Mouse (Mus musculus) heart, embryonic 13.5 days (tissue): ENCODE measurements at regions not wholly inside any gene's neighbourhood (a gene's known extent, or its start where the extent isn't known, plus 50 kb on each side); places are given as distances from the start of the nearest gene placed in this dataset.
"Not testable (repeated sequence)": the region's sequence is repeated elsewhere in the genome, so short reads cannot be mapped to it uniquely, and the experiment has no call there.

Source experiments
- ATAC-seq: fragments of 200-750 bp; cut with Nextera tagmentation; 2 replicates; pipeline ENCODE4 v1.8.0; 2017; ENCODE audit warnings: moderate TSS enrichment; ENCODE audit not compliant: insufficient number of reproducible peaks, low FRiP score, low TSS enrichment; ENCODE audit errors: extremely low read depth
- H3K27ac ChIP-seq: fragments of 300-500 bp; sonication (generic); replicated peaks from 2 replicates; pipeline ENCODE4 v1.5.1; 2015; ENCODE audit warnings: moderate library complexity, mild to moderate bottlenecking, inconsistent platforms
- H3K27me3 ChIP-seq: fragments of 300-500 bp; sonication (generic); replicated peaks from 2 replicates; pipeline ENCODE4 v1.6.1; 2015; ENCODE audit warnings: mild to moderate bottlenecking, inconsistent platforms
- H3K36me3 ChIP-seq: fragments of 300-500 bp; sonication (generic); 2 replicates; pipeline ENCODE4 v1.6.1; 2015; ENCODE audit warnings: mild to moderate bottlenecking, inconsistent platforms
- H3K4me1 ChIP-seq: fragments of 300-500 bp; sonication (generic); 2 replicates; pipeline ENCODE4 v1.6.1; 2015; ENCODE audit warnings: inconsistent platforms
- H3K4me2 ChIP-seq: fragments of 300-500 bp; sonication (generic); 2 replicates; pipeline ENCODE4 v1.6.1; 2015; ENCODE audit warnings: inconsistent platforms, mild to moderate bottlenecking, moderate library complexity
- H3K4me3 ChIP-seq: fragments of 300-500 bp; sonication (generic); 2 replicates; pipeline ENCODE4 v1.5.1; 2015; ENCODE audit warnings: moderate library complexity, mild to moderate bottlenecking, inconsistent platforms
- H3K9ac ChIP-seq: fragments of 300-500 bp; sonication (generic); 2 replicates; pipeline ENCODE4 v1.6.1; 2015; ENCODE audit warnings: inconsistent platforms, mild to moderate bottlenecking, moderate library complexity
- H3K9me3 ChIP-seq: fragments of 300-500 bp; sonication (generic); 2 replicates; pipeline ENCODE4 v1.6.1; 2016; ENCODE audit warnings: inconsistent platforms
- WGBS: fragments of 180-500 bp; shearing (Covaris S2); methylation state at CpG from one replicate; pipeline ENCODE4 v1.1.7; 2015; ENCODE audit warnings: mixed read lengths; 5-methylcytosine and 5-hydroxymethylcytosine counted together

DNA sequence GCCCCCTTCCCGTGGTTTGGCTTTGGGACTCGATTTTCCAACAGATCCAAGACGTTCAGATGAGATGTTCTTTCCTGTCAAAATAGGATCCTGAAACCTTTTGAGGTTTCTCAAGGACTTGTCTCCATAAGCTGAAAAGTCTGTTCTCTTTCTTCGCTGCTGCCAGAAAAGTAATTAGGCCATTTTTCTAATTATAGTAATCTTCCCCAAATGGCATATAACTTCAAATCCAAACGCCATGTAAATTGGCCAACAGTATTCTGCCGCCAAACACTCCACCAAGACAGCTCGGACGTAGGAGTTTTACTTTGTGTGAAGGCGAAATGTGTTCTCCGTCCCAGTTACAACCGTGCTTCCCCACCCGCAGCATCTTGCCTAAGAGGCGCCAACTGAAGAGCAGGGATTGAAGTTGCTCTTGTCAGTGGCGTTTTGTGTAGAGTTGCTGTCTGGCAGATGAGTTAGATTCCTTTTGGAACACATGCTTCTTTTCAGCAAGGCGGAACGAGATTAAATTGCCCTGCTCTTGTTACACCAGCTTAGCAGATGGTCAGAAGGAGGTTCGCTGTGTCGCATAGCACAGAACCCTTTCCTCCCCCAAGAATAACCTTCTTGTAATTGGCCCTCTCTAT, 128.1 kb downstream of the Gm11077 start:
- Histone ChIP-seq H3K4me1 (peaks cover 28% of the 10 kb centered on the region), H3K9me3 (no peaks in the 10 kb centered on the region), H3K27ac (0 out of 2 replicates have a peak overlapping the region, but pooled peaks have one; percentile 25), H3K9ac (peak overlapping the region; percentile 67), H3K36me3 (no peaks in the 10 kb centered on the region), H3K4me2 (peak overlapping the region; percentile 68), H3K27me3 (no peaks in the 10 kb centered on the region), H3K4me3 (peak overlapping the region; percentile 45)
- WGBS = 19% methylated on average over 18 of the region's 18 CpGs
- no peak for ATAC-seq

DNA sequence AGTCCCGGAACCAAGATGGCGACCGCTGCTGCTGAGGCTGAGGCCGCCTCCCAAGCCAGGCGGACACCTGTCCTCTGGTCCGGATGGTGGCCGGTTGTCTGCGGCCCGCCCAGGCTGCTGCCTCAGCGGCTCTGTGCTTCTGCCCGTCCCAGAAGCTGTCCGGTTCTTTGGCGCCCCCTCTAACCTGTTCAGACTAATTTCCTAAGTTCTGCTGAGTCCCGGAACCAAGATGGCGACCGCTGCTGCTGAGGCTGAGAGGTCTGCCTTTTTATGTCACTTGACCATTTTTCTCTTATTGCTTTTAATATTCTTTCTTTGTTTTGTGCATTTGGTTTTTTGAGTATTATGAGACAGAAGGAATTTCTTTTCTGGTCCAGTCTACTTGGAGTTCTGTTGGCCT, 140.4 kb downstream of the Gm11077 start:
- WGBS = 89% methylated on average over 12 of the region's 16 CpGs

DNA sequence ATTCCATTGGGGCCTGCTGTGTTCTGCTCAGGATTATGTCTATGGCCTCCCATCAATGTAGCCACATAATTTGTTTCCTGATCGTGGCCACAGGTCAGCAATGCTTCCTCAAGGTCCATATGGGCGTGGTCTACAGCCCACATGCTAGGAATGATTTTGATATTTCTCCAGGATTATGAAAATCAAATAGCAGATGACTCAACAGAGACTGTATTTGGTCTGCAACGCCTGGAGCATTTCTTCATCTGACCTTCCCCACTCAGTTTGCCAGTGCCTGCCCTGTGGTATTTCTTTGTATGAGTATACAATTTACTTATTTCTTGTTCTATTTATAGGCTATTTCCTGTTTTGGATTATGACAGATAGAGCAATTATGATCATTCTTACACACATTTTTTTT, 145.7 kb downstream of the Gm11077 start:
- H3K9me3 ChIP-seq = no peaks in the 10 kb centered on the region
- H3K4me3 ChIP-seq = no peak overlapping the region
- WGBS = 66% methylated on average over 3 of the region's 3 CpGs
- no peak for ATAC-seq
- H3K27me3 ChIP-seq = no peaks in the 10 kb centered on the region
- H3K9ac ChIP-seq = no peak overlapping the region
- no peak overlapping the region for H3K4me2 ChIP-seq
- H3K36me3 ChIP-seq = no peaks in the 10 kb centered on the region
- H3K27ac ChIP-seq = no peak overlapping the region
- no peaks in the 10 kb centered on the region for H3K4me1 ChIP-seq

More for the DNA sequence above, 140.4 kb downstream of the Gm11077 start:
- not testable (repeated sequence) for H3K9ac ChIP-seq, H3K36me3 ChIP-seq, H3K9me3 ChIP-seq, H3K4me2 ChIP-seq, H3K4me1 ChIP-seq, H3K4me3 ChIP-seq, H3K27ac ChIP-seq, H3K27me3 ChIP-seq, ATAC-seq

DNA sequence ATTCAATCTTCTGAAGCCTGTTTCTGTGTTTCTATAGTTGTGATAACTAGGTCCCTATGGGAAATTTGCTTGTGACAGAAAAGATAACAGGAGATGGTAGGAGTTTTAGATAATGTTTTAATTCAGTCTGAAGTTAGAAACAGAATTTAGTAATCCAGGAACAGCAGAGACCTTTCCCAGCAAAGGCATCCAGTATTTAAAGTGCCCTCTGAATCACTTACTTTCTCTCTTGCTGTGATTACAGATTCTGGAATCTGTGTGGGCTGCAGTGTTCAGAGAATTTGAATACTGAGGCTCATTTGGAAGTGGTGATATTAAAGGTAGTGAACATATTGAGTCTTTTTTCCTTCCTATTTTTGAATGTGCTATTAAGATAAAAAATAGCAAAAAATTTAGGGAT, 154.6 kb downstream of the Gm11077 start:
- ATAC-seq = no peak

DNA sequence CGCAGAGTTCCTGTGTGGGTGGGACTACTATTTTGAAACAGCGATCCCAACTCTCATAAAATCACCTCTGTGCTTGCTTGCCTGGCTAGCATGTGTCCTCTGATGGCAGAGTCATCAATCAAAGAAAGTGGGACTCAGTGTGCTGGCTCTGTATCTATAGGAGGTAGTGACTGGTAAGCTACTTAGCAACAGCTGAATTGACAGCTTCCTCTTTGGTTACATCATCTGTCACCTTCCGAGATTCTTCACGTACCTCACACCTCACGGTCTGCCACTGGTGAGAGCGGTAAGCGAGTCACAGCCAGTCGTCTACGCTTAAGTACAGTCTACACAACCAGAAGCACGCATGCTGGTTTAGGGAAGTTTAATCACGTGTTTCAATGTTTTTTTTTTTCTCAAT, 159.5 kb downstream of the Gm11077 start:
- no peaks in the 10 kb centered on the region for H3K36me3 ChIP-seq
- 0 out of 2 replicates have a peak overlapping the region, but pooled peaks have one; percentile 11 for H3K4me3 ChIP-seq
- H3K4me2 ChIP-seq = peak overlapping the region; percentile 54
- 18% methylated on average over 11 of the region's 11 CpGs for WGBS
- no peaks in the 10 kb centered on the region for H3K9me3 ChIP-seq
- H3K9ac ChIP-seq = 0 out of 2 replicates have a peak overlapping the region, but pooled peaks have one; percentile 37
- no peak overlapping the region for H3K27ac ChIP-seq
- no peak for ATAC-seq
- peaks cover 7% of the 10 kb centered on the region; the same call in 1 of the 2 replicates for H3K4me1 ChIP-seq
- no peaks in the 10 kb centered on the region for H3K27me3 ChIP-seq

More for the DNA sequence above, 154.6 kb downstream of the Gm11077 start:
- H3K36me3 ChIP-seq = no peaks in the 10 kb centered on the region
- no peak overlapping the region for H3K27ac ChIP-seq
- H3K4me2 ChIP-seq = no peak overlapping the region
- H3K9ac ChIP-seq = no peak overlapping the region
- no peaks in the 10 kb centered on the region for H3K9me3 ChIP-seq
- no peak overlapping the region for H3K4me3 ChIP-seq
- H3K27me3 ChIP-seq = no peaks in the 10 kb centered on the region
- H3K4me1 ChIP-seq = peaks cover 5% of the 10 kb centered on the region; the same call in 1 of the 2 replicates

DNA sequence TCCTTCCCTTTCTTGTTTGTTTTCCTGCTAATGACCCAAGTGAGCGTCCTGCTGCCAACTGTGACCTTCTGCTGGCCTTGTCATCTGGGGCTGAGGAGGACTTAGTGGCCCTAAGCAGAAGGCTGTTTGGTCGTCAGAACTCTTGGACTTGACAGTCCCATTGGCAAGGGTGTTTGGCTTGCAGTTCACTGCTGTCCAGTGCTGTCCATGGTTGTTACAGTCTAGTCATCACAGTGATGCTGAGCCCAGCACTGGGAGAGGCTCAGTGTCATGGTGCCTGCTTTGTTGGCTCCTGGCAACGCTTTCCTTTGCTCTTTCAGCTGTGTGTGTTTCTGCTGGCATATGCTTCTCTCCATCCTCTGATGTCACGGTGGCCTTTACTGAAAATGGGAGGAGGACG, 161.0 kb downstream of the Gm11077 start:
- Histone ChIP-seq H3K27me3 (no peaks in the 10 kb centered on the region), H3K4me2 (no peak overlapping the region), H3K4me1 (peaks cover 7% of the 10 kb centered on the region; the same call in 1 of the 2 replicates), H3K27ac (no peak overlapping the region), H3K9me3 (no peaks in the 10 kb centered on the region), H3K9ac (no peak overlapping the region), H3K36me3 (no peaks in the 10 kb centered on the region), H3K4me3 (no peak overlapping the region)
- no peak for ATAC-seq
- 68% methylated on average over 5 of the region's 5 CpGs for WGBS

DNA sequence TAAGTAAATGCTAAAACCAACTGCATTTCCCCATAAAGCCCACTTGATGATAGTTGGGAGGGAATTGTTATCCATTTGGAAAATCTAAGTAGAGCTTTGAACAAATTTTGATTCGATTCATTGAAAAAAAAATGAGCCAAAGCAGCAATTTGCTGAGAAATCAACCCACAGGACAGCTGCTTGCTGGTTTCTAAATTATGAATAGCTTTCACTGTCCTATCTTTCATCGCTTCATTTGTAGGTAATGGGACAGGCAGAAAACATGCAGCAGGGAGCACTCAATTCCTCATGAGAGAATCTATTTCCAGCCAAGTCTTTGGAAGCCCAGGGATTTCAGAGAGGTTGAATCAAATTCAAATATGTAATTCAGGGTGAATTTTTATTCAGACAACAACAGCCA, 161.5 kb downstream of the Gm11077 start:
- H3K27ac ChIP-seq = no peak overlapping the region
- WGBS = 68% methylated on average over 2 of the region's 2 CpGs
- no peak overlapping the region for H3K9ac ChIP-seq
- H3K4me2 ChIP-seq = no peak overlapping the region
- no peak for ATAC-seq
- H3K27me3 ChIP-seq = no peaks in the 10 kb centered on the region
- peaks cover 7% of the 10 kb centered on the region; the same call in 1 of the 2 replicates for H3K4me1 ChIP-seq
- no peaks in the 10 kb centered on the region for H3K9me3 ChIP-seq
- no peak overlapping the region for H3K4me3 ChIP-seq
- no peaks in the 10 kb centered on the region for H3K36me3 ChIP-seq

DNA sequence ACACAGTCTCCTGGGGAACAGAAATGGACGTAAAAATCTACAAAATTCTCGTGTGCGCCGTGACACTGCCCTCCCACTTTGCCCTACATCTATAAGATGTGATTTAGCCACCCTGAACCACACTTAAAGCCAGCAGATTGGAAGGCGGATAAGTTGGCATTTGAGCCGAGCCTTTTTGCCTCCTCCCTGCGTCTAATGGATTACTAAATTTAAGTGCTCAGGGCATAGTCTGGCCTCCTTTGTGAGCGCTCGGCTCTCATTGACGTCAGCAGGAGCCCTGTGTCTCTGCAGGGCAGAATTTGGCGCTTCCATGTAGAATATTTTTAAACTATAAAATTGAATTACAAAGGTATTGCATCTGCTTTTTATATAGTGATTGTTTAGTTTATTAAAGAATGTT, 165.4 kb downstream of the Gm11077 start:
- Histone ChIP-seq H3K36me3 (no peaks in the 10 kb centered on the region), H3K9me3 (no peaks in the 10 kb centered on the region), H3K9ac (no peak overlapping the region), H3K27me3 (no peaks in the 10 kb centered on the region), H3K4me2 (no peak overlapping the region), H3K27ac (no peak overlapping the region), H3K4me3 (no peak overlapping the region), H3K4me1 (no peaks in the 10 kb centered on the region)
- no peak for ATAC-seq
- WGBS = 60% methylated on average over 11 of the region's 11 CpGs

DNA sequence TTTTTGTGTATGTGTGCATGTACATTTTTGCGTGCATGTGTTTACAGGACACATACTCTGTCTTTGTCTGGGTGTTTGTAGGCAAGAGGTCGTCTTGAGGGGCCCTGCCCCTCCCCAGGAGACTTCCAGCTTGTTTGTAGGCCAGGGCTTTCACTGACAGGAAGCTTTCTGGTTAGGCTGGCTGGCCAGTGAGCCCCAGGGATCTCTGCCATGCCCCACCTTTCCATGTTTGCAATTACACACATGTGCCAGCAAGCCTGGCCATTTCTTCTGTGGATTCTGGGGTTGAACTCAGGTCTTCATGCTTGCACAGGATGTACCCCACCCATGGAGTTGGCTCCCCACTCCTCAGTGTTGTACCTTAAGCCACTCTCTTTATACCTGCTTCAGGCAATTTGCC, 166.4 kb downstream of the Gm11077 start:
- H3K9ac ChIP-seq = no peak overlapping the region
- no peaks in the 10 kb centered on the region for H3K9me3 ChIP-seq
- no peaks in the 10 kb centered on the region for H3K27me3 ChIP-seq
- no peaks in the 10 kb centered on the region for H3K4me1 ChIP-seq
- H3K4me3 ChIP-seq = no peak overlapping the region
- no peak overlapping the region for H3K27ac ChIP-seq
- no peak overlapping the region for H3K4me2 ChIP-seq
- no peaks in the 10 kb centered on the region for H3K36me3 ChIP-seq
- 58% methylated on average over 2 of the region's 2 CpGs for WGBS
- ATAC-seq = no peak

DNA sequence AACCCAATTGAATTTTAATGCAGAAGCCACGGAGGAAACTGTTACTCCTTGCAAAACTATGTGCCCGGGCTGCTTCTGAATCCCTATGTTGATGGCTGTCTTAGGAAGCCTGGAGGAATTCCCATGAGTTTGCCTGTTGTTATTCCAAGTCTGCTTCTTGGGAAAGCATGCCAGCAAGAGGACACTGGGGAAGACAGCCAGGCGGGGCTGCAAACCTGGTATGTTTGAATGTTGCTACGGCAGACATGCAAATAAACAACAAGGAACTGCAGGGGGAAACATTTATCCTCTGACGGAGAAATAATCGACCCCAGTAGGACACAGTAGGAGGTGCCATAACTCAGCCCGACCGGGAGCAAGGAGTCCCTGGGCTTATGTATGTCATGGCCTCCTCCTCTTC, 168.0 kb downstream of the Gm11077 start:
- Histone ChIP-seq H3K4me1 (no peaks in the 10 kb centered on the region), H3K4me2 (peak overlapping the region; percentile 28)
- no peak for ATAC-seq

DNA sequence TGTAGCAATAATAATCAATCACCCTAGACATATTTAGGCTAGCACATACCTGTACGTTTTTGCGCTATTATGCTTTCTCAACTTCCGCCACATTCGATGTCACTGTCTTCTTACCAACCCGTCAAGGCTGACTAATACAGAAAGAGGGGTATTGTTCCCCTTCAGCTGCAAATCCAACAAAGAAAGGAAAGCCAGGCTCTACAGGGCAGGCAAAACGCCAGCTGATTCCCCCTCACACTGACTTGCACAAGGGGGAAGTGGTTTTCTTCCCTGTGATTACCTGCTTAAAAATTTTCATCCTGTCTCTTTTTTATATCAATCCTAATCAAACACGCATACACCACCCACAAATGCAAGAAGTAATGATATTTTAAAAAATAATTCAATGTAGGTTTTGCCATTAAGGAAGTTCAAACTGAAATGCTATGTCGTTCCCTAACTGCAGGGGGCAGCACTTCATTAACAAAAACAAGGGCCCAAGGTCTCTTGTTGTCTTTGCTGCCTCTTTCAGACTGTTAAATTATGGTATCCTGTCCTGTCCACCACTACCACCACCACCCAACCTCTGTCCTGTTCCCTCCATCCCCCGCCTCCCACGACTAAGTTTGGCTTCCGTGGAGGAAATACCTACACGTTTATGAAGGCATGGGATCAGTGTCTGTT, 195.4 kb downstream of the Gm11077 start:
- H3K27me3 ChIP-seq = no peaks in the 10 kb centered on the region
- no peak for ATAC-seq
- no peaks in the 10 kb centered on the region for H3K4me1 ChIP-seq
- no peaks in the 10 kb centered on the region for H3K9me3 ChIP-seq
- no peak overlapping the region for H3K27ac ChIP-seq
- no peak overlapping the region for H3K4me3 ChIP-seq
- no peak overlapping the region for H3K9ac ChIP-seq
- 55% methylated on average over 12 of the region's 12 CpGs for WGBS
- H3K36me3 ChIP-seq = no peaks in the 10 kb centered on the region
- no peak overlapping the region for H3K4me2 ChIP-seq

More for the DNA sequence above, 168.0 kb downstream of the Gm11077 start:
- H3K9me3 ChIP-seq = no peaks in the 10 kb centered on the region
- H3K4me3 ChIP-seq = no peak overlapping the region
- WGBS = 30% methylated on average over 8 of the region's 8 CpGs
- no peaks in the 10 kb centered on the region for H3K36me3 ChIP-seq
- H3K27me3 ChIP-seq = no peaks in the 10 kb centered on the region
- no peak overlapping the region for H3K27ac ChIP-seq
- H3K9ac ChIP-seq = no peak overlapping the region

DNA sequence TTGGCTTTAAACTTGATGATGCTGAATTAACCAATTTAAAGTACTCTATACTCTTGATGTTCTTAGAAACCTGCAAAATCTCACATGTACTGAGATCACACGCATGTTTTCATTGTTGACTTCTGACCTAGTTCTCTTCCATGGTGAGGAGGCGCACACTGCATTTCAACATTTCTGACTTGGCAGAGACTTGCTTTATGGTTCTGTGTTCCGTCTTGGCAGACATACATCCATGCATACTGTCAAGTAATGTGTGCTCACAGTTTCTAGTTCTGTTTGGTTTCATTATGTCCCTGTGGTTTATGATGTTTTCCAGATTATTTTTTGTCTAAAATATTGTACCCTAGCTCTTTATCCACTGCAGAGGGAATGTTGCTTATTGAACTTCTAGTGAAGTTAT, 198.5 kb downstream of the Gm11077 start:
- Histone ChIP-seq H3K4me3 (no peak overlapping the region), H3K36me3 (no peaks in the 10 kb centered on the region), H3K9ac (no peak overlapping the region), H3K27ac (no peak overlapping the region), H3K9me3 (no peaks in the 10 kb centered on the region), H3K4me1 (no peaks in the 10 kb centered on the region), H3K27me3 (no peaks in the 10 kb centered on the region), H3K4me2 (no peak overlapping the region)
- WGBS = 71% methylated on average over 3 of the region's 3 CpGs
- ATAC-seq = no peak
